Mouse (Mus musculus) neural tube, embryonic 14.5 days (tissue): Measurements from ENCODE around the gene Moxd1. TPM values are rescaled to one million over a fixed set of nuclear protein-coding genes. Genes with fewer than 3 reads are reported as not detected.

ENCODE experiments used
- ATAC-seq: fragments of 200-750 bp; cut with Nextera tagmentation; 2 replicates; pipeline ENCODE4 v1.8.0; 2017; ENCODE audit warnings: low read depth, mild to moderate bottlenecking, moderate TSS enrichment, moderate library complexity
- H3K27ac ChIP-seq: fragments of 300-500 bp; sonication (generic); 2 replicates; pipeline ENCODE4 v1.5.1; 2014; ENCODE audit warnings: low read depth, mild to moderate bottlenecking, control low read depth, low read length, moderate library complexity, mixed read lengths
- H3K27me3 ChIP-seq: fragments of 300-500 bp; sonication (generic); 2 replicates; pipeline ENCODE4 v1.6.1; 2014; ENCODE audit warnings: low read length; ENCODE audit not compliant: control insufficient read depth, insufficient read depth
- H3K36me3 ChIP-seq: fragments of 300-500 bp; sonication (generic); 2 replicates; pipeline ENCODE4 v1.6.1; 2014; ENCODE audit warnings: low read length, mixed read lengths; ENCODE audit not compliant: control insufficient read depth, insufficient read depth
- H3K4me1 ChIP-seq: fragments of 300-500 bp; sonication (generic); 2 replicates; pipeline ENCODE4 v1.6.1; 2014; ENCODE audit warnings: low read length; ENCODE audit not compliant: control insufficient read depth, insufficient read depth
- H3K4me2 ChIP-seq: fragments of 300-500 bp; sonication (generic); 2 replicates; pipeline ENCODE4 v1.6.1; 2014; ENCODE audit warnings: mild to moderate bottlenecking, low read depth, low read length, control low read depth
- H3K4me3 ChIP-seq: fragments of 300-500 bp; sonication (generic); 2 replicates; pipeline ENCODE4 v1.5.1; 2014; ENCODE audit warnings: low read depth, low read length, control low read depth, mixed read lengths
- H3K9ac ChIP-seq: fragments of 300-500 bp; sonication (generic); replicated peaks from 2 replicates; pipeline ENCODE4 v1.6.1; 2014; ENCODE audit warnings: low read depth, mild to moderate bottlenecking, control low read depth, low read length, mixed read lengths
- H3K9me3 ChIP-seq: fragments of 300-500 bp; sonication (generic); 2 replicates; pipeline ENCODE4 v1.6.1; 2016; ENCODE audit warnings: low read length; ENCODE audit not compliant: control insufficient read depth
- WGBS: fragments of 180-500 bp; shearing (Covaris S2); extraction: QIAGEN DNeasy Blood & Tissue Kit; methylation state at CpG from one replicate; pipeline ENCODE4 v1.1.7; 2014; 5-methylcytosine and 5-hydroxymethylcytosine counted together
- polyA plus RNA-seq: library from polyadenylated mRNA; unstranded; fragments of >200 nt; fragmentation: Nextera tagmentation; extraction: Ambion mirVana; gene quantifications from 2 replicates; pipeline ENCODE4 v1.2.1, GENCODE M21; 2014

Gene Moxd1
- polyA plus RNA-seq, 1 experiment from 2014 or later = 4.0 TPM

GRCm38 (mm10) chr10:24258885-24259284, 35.6 kb downstream of the Moxd1 start:
- no peak overlapping the region for H3K4me2 ChIP-seq
- H3K27ac ChIP-seq = no peak overlapping the region
- 30% methylated on average over 3 of the region's 3 CpGs for WGBS
- H3K4me1 ChIP-seq = no peaks in the 10 kb centered on the region
- no peaks in the 10 kb centered on the region for H3K9me3 ChIP-seq
- no peak for ATAC-seq
- H3K27me3 ChIP-seq = no peaks in the 10 kb centered on the region
- no peak overlapping the region for H3K9ac ChIP-seq
- H3K4me3 ChIP-seq = no peak overlapping the region
- no peaks in the 10 kb centered on the region for H3K36me3 ChIP-seq

DNA sequence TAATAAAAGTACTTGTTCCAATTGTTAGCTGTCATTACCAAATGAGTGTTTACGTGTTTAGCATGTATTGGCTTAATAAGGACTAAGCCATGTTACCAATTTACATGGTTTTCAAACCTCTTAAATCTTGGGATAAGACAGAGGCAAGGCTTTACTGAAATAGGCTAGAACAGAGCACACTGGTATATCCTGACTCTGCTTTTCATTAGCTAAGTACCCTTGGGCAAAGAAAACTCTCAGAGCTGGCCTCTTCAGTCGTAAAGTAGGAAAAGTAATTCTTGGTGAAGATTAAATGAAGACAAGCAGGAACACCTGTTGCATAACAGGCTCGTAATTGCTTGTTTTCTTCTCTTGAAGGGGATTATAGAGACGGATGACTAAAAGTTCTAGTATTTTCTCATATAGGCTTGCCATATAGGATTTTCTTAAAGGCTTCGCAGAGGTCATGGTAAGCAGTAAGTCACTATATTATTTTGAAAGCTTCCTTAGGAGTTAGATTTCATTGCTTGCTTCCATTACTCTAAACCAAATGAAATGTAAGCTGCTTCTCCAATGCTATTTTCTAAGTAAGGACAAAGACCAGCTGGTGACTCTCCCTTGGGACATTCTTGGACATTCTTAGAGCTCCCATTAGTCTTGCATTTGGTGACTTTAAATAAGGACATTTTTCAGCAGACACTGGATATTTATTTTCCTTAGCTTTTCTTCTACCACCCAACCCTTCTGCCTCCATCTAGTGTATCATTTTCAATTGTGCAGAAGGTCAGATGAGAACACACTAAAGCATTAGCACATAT, 36.7 kb downstream of the Moxd1 start:
- 60% methylated on average over 5 of the region's 5 CpGs for WGBS

DNA sequence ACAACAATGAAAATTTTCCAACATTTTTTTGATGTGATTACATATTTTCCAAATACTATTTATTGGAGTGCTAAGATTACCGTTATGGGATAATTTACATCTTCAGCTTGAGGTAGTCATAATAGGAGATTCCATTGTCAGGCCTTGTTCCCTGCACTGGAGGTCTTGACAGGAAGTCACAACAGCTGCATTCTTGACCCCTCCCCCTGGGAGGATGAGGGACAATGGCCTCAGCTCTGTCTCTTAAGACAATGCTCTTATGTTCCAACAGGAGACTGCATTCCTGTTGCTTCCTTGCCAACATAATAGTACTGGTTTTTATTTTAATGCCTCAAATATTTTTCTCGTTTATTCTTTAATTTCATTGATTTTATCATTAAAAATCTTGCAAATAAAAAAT, 44.2 kb downstream of the Moxd1 start:
- no peak overlapping the region for H3K4me3 ChIP-seq
- ATAC-seq = no peak
- H3K9me3 ChIP-seq = no peaks in the 10 kb centered on the region
- H3K9ac ChIP-seq = no peak overlapping the region
- 78% methylated on average over 2 of the region's 2 CpGs for WGBS
- no peaks in the 10 kb centered on the region for H3K36me3 ChIP-seq
- no peaks in the 10 kb centered on the region for H3K27me3 ChIP-seq
- no peak overlapping the region for H3K27ac ChIP-seq
- no peaks in the 10 kb centered on the region for H3K4me1 ChIP-seq
- H3K4me2 ChIP-seq = no peak overlapping the region

More for the DNA sequence above, 36.7 kb downstream of the Moxd1 start:
- H3K4me2 ChIP-seq = no peak overlapping the region
- no peak overlapping the region for H3K9ac ChIP-seq
- no peaks in the 10 kb centered on the region for H3K36me3 ChIP-seq
- H3K27me3 ChIP-seq = no peaks in the 10 kb centered on the region
- H3K4me3 ChIP-seq = no peak overlapping the region
- no peak for ATAC-seq
- no peak overlapping the region for H3K27ac ChIP-seq
- no peaks in the 10 kb centered on the region for H3K4me1 ChIP-seq
- H3K9me3 ChIP-seq = no peaks in the 10 kb centered on the region

DNA sequence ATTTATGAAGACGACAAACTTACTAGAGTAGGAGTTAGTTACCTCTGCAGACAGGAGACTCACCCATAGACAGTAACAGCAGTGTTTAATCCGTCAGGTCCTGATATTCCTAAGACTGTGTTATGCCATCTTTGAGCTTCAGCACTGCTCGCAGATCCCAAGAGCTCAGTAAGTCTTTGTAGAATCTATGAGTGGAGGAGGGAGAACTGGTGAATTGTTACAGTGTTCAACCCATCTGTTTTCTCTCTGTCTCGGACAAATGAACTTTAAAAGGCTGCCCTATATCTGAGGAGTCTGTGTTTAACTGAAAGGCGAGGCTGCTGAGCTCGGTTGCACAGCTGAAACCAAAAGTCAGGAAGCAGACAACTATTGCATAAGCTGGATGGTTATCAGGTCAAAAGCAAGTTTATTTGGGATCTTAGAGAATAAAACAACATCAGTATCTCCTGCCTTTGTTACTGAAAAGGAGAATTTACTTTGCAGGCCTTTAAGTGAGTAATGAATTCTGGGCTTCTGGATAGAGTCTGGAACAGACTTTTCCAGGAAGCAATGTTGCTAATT, 47.8 kb downstream of the Moxd1 start:
- Histone ChIP-seq H3K4me3 (no peak overlapping the region), H3K36me3 (no peaks in the 10 kb centered on the region), H3K4me2 (no peak overlapping the region), H3K9ac (no peak overlapping the region), H3K27ac (no peak overlapping the region), H3K4me1 (no peaks in the 10 kb centered on the region), H3K9me3 (no peaks in the 10 kb centered on the region), H3K27me3 (no peaks in the 10 kb centered on the region)
- ATAC-seq = no peak
- 69% methylated on average over 6 of the region's 6 CpGs for WGBS

- Histone ChIP-seq H3K4me1 (no peaks in the 10 kb centered on the region), H3K9me3 (no peaks in the 10 kb centered on the region), H3K36me3 (no peaks in the 10 kb centered on the region), H3K9ac (no peak overlapping the region), H3K27ac (no peak overlapping the region), H3K27me3 (no peaks in the 10 kb centered on the region), H3K4me3 (no peak overlapping the region), H3K4me2 (no peak overlapping the region)
- no peak for ATAC-seq
- 62% methylated on average over 7 of the region's 7 CpGs for WGBS
Measured at GRCm38 (mm10) chr10:24276211-24276610, 52.9 kb downstream of the Moxd1 start.

GRCm38 (mm10) chr10:24282650-24283049, 59.3 kb downstream of the Moxd1 start:
- no peaks in the 10 kb centered on the region for H3K36me3 ChIP-seq
- WGBS = 73% methylated on average over 5 of the region's 5 CpGs
- H3K4me2 ChIP-seq = no peak overlapping the region
- H3K9ac ChIP-seq = no peak overlapping the region
- ATAC-seq = no peak
- no peaks in the 10 kb centered on the region for H3K27me3 ChIP-seq
- no peaks in the 10 kb centered on the region for H3K9me3 ChIP-seq
- no peak overlapping the region for H3K27ac ChIP-seq
- H3K4me3 ChIP-seq = no peak overlapping the region
- H3K4me1 ChIP-seq = no peaks in the 10 kb centered on the region

DNA sequence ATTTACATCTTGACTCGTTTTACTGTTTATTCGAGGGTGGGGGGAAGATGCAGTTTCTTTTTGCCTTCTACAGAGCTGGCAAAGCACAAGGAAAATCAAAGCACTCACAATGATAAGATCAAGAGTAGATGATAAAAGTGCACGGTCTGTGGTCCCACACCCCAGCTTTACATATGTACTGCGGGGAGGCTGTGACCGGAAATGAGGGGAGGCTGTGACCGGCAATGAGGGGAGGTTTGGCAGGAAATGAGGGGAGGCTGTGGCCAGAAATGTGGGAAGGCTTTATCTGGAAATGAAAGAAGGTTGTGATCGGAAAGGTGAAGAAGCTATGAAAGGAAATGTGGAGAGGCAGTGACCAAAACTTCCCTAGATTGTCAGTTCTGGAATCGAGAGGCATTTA, 68.3 kb downstream of the Moxd1 start:
- Histone ChIP-seq H3K27me3 (no peaks in the 10 kb centered on the region), H3K9ac (no peak overlapping the region), H3K4me3 (no peak overlapping the region), H3K36me3 (no peaks in the 10 kb centered on the region), H3K9me3 (no peaks in the 10 kb centered on the region), H3K4me1 (no peaks in the 10 kb centered on the region), H3K27ac (no peak overlapping the region), H3K4me2 (no peak overlapping the region)
- ATAC-seq = no peak
- WGBS = 85% methylated on average over 8 of the region's 8 CpGs

- no peaks in the 10 kb centered on the region for H3K36me3 ChIP-seq
- H3K27ac ChIP-seq = no peak overlapping the region
- H3K9ac ChIP-seq = no peak overlapping the region
- no peak overlapping the region for H3K4me3 ChIP-seq
- no peaks in the 10 kb centered on the region for H3K9me3 ChIP-seq
- no peak for ATAC-seq
- 97% methylated on average over 1 of the region's 1 CpGs for WGBS
- no peaks in the 10 kb centered on the region for H3K27me3 ChIP-seq
- no peak overlapping the region for H3K4me2 ChIP-seq
- H3K4me1 ChIP-seq = no peaks in the 10 kb centered on the region
Measured at GRCm38 (mm10) chr10:24292671-24293070, 69.4 kb downstream of the Moxd1 start.

DNA sequence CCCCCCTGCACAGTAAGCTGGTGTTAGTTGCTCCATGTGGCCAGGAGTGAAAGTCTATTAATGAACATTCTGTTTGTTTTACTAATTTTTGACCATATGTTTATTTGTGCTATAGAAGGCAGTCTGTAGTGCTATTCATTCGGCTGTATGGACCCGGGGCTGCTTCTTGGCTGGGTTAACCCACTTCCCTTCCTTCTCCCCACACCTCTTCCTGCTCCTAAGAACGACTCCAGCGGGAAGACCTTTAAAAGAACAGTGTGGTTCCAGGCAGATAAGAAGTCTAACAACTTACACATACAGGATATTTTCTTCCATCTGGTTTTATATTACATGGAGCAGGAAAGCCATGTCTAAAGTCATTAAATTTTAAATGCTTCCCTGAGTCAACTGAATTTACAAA, 73.3 kb downstream of the Moxd1 start:
- Histone ChIP-seq H3K4me2 (no peak overlapping the region), H3K27me3 (no peaks in the 10 kb centered on the region), H3K27ac (no peak overlapping the region), H3K9me3 (no peaks in the 10 kb centered on the region), H3K9ac (no peak overlapping the region), H3K4me3 (no peak overlapping the region), H3K4me1 (no peaks in the 10 kb centered on the region), H3K36me3 (no peaks in the 10 kb centered on the region)
- 69% methylated on average over 4 of the region's 4 CpGs for WGBS
- no peak for ATAC-seq
